Mouse (Mus musculus) gastrocnemius, adult 18-20 months (tissue): ENCODE measurements at regions not wholly inside any gene's neighbourhood (a gene's known extent, or its start where the extent isn't known, plus 50 kb on each side); places are given as distances from the start of the nearest gene placed in this dataset.

Experiments
- DNase-seq: peaks from one replicate; pipeline ENCODE4 v3.0.0; 2021; ENCODE audit warnings: low spot score

DNA sequence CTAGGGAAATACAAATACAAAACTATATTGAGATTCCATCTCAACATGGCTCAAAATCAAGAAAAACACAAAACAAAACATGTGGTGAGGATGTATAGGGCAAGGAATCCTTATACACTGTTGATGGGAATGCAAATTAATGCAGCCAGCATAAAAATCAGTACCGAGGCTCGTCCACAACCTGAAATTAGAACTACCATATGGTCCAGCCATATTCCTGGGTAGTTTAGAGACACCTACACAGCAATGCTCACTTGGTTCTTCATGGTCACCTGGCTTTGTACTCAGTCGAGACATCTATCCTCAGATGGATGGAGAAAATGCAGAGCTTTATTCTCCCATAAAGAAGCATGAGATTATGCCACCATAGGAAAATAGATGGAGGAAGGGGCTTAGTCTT is 340.0 kb downstream of the Phkb start:
- DNase-seq = no peak

DNA sequence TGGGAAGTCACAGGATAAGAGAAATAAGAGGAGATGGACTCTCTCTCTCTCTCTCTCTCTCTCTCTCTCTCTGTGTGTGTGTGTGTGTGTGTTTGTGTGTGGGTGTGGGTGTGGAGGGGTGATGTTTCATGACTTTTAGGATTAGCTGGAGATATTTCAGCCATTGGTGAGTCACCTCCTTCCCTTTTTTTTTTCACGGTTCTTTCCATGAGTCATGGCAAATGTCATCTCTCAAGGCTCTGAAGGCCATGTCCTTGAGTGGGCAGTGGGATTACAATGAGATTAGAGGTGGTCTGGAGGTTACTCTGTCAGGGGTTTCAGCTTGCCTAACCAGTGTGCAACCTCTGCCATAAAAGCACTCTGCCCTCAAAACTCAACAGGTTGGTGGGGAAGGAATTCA is 329.3 kb downstream of the Phkb start:
- DNase-seq = no peak

DNA sequence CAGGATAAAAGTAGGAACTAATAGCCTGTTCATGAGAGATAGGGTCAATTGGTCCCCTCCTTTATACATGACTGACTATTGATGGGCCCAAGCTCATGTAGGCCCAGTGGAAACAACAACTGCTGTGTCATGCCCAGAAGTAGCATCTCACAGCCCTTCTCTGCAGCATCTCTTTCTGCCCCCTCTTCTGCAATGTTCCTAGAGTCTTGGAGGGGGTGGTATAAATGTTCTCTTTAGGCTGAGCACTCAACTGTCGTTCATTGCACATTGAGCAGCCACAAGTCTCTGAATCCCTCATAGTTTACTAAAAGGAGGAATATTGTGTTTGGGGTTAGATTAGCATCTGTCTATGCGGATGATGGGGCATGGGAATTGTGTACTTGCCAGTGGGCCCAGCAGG is 324.1 kb downstream of the Phkb start:
- DNase-seq = no peak

DNA sequence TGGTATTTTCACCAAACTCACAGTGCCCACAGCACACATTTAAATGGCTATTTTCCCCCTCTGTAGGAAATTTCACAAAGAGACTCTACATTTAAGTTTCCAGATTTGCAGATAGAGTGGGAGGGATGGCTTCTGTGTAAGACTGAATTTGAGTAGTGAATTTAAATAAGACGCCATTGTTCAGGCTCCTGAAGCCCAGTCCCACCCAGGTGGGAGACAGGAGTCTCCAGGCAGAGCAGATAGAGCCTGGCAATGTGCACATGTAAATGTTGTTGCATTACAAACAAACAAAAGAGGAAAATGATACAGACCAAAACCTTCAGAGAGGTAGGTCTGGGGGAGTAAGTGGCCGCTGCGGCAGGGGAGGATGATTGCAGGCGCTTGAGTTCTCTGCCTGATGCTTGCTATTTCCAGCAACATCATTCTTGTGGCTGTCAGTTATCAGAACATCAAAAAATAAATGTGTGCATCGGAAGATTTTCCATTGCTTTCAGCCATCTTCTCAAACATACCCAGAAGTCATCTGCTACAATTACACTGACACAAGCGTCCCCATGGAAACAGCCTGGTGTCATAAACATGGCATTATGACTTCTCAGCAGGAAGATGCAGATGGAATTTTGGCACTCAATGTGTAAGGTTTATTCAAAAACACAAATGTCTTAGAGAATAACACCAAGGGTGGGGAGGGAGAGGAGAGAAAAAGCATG is 318.5 kb downstream of the Phkb start:
- no peak for DNase-seq

DNA sequence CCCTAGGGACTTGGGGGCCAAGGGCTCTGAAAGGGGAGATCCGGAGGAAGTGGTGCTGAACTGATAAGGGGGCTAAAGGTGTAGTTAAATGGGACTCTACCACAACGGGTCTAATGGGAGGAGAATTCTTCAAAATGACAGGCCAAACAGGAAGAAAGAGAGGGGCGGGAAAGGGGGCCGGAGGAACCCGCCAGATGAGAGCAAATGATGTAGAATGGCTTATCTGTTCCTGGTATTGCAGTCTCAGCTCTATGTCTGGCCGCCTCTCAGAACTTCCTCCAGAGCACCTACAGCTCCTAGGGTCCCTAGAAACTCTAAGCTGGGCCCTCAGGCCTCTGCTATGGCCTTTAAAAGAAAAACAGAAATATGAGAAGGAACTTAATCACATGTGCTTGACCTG is 306.8 kb downstream of the Phkb start:
- DNase-seq = no peak

DNA sequence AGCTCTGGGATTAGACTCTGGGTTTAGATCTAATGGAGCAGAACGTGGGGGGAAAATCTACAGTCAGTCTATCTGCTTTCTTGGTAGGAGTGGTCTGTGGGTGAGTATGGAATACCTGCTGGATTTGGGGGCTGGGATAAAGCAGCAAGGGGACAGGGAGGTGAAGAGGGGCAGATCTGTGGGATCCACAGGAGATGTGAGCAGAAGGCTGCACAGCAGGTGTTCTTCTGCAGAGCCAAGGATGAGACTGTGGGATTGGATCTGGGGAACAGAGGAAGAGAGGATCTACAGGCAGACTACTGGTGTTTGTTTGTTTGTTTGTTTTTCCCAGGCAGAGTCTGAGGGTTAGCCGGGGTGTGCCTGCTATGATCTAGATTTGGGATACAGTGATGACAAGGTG is 284.5 kb downstream of the Phkb start:
- no peak for DNase-seq

DNA sequence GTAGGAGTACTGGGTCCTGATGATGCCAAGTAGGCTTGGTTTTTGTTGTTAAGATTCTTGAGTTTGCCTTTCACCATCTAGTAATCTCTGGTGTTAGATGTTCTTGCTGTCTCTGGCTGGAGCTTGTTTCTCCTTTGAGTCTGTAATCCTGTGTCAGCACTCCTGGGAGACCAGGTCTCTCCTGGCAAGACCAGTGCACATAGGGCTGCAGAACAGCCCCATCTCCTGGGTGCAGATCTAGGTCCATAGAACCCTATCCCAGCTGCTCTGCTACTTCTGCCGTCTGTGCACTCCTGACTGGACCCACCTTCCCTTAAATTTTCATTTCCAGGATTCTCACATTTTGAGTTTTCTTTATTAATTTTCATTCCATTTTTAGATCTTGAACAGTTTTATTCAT is 283.9 kb downstream of the Phkb start:
- DNase-seq = no peak
